Mouse (Mus musculus) mouse embryonic stem cell (cell line): ENCODE data around the gene Fam227a.

Source experiments
- in situ Hi-C, 2 experiments: fragments of 300-500 bp; cut with MboI; formaldehyde crosslinking; loops; 1 replicate in 1 of 2; 3 replicates in 1 of 2; pipeline ENCODE4 v1.14.3; 2019 to 2020; ENCODE audit warnings: low sequenced_read_pairs in 2 of 2, low pct_unique_long_range_greater_than_20kb in 1 of 2, mixed read lengths in 1 of 2; ENCODE audit not compliant: unreplicated experiment in 1 of 2

Gene Fam227a

DNA sequence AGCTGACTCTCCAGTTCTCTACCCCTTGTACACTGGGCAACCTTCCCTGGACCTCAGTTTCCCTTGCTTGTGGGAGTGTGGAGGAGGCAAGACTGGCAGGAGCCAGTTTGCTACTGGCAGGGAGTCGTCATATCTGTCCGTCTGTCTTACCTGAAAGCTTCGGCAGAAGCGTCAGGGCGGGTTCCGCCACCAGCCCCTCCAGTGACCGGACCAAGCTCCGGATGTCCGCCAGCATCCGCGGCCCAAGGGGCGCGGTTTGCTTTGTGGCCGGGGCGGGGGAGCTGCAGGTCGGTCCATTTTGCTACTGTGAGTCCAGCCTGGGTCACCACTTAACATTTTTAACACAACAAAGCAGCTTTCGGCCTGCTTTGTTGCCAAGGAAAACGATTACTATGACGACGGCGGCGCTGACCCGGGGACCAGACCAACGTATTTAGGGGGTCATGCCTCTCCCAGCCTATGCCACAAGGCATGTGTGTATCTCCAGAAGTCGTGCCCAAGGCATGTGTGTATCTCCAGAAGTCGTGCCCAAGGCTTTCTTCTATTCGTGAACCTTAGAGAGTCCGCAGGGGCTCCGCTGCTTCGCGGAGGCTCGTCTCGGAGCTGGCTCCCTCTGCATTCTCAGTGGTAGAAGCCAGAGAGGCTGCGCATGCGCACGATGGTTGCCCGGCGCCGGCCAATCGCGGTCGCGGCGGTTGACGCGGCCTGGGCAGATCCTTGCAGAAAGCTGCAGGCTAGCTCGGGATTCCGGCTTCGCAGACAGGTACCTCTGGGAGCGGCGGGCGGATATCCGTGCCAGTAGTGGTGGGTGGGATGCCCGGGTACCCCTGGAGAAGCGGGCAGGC lies at the start of gene Fam227a, which contains the start of gene Cby1:
Gene Fam227a (minus strand): TSS at position 426 of the 845 bp plus-strand sequence.
Gene Cby1 (plus strand): TSS at position 669 of the 845 bp plus-strand sequence.
- in situ Hi-C loops = no loop called here

DNA sequence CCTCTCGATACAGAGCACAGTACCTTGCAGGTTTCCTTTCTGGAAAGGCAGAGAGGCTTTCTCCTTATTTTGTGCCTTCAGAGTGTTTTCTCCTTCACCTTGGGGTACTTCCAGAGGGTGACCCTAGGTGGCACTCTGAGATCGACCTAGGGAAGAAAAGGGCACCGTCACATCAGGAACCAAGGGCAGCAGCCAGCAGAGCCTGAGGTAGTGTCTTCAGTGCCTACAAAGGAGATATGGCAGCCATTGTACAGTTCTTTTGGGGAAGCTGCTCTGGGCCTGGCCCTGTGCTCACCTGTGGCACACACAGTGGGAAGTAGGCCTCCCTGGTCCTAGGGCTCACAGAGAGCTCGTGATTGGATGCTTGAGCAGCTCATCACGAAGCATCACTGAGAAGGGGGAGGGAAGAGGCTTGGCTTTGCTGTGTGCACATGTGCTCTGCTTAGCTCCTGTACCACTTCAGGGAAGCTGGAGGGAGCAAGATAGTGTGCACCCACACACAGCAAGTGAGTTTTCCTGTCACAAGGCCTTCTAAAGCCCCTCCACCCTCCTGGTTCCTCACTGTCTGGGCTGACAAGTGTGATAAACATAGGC lies 49.6 kb upstream of the Fam227a start:
- in situ Hi-C loops = no loop called here

- in situ Hi-C loops = no loop called here
These were observed 48.0 kb upstream of the Fam227a start for GRCm38 (mm10) chr15:79706603-79707214.

DNA sequence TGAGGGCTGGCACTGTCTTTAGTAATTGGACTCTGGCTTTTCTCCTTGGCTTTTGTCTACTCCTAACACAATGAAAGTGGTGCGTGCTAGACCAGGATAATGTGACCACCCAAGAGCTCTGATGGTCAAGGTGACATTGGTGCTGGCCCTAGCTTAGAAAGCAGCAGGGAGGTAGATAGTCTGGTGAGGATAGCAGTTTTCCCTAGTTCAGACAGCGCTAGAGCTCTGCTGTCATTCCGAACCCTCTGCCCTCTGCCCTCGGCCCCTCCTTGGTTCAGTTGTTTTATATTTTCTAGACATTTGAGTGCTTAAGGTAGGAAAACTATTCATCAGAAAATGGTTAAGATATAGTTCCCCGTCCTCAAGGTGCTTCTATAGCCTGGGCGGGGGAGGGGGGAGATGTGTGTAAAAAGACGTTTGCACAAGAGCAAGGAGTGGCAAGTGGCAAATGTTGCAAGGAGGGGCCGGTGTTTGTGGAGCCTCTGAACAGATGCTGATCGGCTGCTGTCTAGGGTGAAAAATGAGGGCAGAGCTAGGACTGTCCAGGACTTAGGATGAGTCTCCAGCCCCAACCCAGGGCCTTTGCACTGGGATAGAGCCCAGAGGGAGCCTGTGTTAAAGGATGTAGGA lies 38.9 kb upstream of the Fam227a start:
- in situ Hi-C loops = no loop called here

DNA sequence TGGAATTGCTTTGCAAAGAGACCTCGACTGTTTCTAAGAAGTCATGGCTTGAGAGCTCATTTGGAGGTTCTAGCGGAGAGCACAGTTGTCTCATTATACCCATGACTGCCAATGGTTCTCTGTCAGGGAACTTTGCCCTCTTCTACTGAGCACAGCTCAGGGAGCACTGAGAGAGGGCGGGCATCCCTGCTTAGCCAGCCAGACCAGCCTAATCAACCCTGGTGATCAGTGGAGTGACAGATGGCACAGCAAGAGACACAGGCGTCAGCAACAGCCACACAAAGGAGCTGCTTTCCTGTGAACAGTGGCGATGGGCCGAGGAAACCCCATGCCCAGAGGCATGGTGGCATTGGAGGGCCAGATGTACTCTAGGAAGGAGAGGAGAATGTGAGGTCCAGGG lies 38.3 kb upstream of the Fam227a start:
- in situ Hi-C loops = no loop called here

- in situ Hi-C loops = no loop called here
These were observed 37.8 kb upstream of the Fam227a start for GRCm38 (mm10) chr15:79696508-79696907.

DNA sequence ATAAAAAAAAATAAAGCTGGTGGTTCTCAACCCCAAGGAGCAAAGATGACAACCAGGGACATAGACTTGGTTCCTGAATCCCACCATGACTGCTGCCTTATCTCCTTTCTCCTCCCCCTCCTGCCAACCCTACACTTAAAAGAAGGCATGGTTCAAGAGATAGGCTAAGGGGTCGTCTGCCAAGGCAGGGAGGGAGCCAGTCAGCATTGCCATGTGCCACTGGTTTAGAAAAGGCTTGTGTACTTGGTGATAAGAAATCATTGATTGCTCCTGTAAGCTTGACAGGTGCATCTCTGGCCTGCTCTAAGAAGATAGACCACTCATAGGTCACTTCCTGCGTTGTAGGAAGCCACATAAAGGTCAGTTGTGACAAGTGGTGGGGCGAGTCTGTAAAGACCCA lies 36.8 kb upstream of the Fam227a start:
- in situ Hi-C loops = no loop called here

- in situ Hi-C loops = no loop called here
These were observed 35.8 kb upstream of the Fam227a start for GRCm38 (mm10) chr15:79694512-79694911.

GRCm38 (mm10) chr15:79693740-79694139 lies 35.0 kb upstream of the Fam227a start:
- in situ Hi-C loops = no loop called here

DNA sequence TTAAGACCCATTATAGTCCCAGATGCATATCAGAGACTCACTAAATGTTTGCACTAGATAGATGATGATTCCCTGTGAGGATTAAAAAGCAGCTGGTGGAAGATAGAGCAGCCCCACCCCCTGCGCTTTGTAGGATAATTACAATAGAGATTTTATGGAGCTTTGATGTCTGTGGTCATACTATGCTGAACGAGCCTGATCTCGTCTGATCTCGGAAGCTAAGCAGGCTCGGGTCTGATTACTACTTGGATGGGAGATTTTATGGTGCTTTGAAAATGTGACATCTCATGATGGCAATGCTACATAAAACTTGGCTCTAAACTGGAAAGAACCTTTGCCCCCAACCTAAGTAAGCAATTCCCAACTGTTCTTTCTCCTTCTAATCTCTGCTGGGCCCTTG lies 33.6 kb upstream of the Fam227a start:
- in situ Hi-C loops = no loop called here

GRCm38 (mm10) chr15:79691023-79691508 lies 32.3 kb upstream of the Fam227a start:
- in situ Hi-C loops = no loop called here

- in situ Hi-C loops = no loop called here
These were observed 31.8 kb upstream of the Fam227a start, which contains the start of gene Gtpbp1 for GRCm38 (mm10) chr15:79690426-79691022. Gene Gtpbp1, plus strand, starts transcription at chr15:79690845.

DNA sequence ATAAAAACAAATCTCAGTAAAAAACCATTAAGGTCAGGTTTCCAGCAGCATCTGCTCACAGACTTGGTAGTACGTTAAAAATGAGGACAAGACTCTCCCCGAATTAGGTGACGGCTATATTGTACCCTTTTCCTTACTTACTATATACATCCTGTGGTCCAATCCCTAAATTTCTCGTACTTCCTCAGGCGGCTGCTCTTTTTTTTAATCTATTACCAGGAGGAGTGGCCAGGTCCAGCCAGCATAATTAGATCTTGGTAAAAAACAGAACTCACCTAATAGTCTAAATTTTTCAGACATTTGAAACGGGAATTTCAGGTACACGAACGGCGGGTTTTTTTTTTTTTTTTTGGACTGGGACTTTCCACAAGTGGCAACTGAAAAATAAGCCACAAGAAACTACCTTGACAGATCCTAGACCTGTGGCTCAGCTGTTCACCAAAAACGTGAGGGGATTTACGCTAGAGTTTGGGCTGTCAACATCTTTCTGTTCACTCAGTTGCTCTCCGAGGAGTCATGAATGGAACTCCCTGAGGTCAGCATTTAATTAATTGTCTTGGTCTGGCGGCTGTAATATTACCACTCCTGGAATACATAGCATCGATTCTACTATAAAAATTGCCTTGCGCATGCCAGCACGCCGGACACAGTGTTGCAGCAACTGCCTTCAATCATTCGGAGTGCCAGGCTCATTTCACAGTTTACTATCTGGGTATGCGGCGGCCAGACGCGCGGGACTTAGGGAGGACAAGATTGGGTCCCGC lies 31.1 kb upstream of the Fam227a start:
- in situ Hi-C loops = no loop called here

DNA sequence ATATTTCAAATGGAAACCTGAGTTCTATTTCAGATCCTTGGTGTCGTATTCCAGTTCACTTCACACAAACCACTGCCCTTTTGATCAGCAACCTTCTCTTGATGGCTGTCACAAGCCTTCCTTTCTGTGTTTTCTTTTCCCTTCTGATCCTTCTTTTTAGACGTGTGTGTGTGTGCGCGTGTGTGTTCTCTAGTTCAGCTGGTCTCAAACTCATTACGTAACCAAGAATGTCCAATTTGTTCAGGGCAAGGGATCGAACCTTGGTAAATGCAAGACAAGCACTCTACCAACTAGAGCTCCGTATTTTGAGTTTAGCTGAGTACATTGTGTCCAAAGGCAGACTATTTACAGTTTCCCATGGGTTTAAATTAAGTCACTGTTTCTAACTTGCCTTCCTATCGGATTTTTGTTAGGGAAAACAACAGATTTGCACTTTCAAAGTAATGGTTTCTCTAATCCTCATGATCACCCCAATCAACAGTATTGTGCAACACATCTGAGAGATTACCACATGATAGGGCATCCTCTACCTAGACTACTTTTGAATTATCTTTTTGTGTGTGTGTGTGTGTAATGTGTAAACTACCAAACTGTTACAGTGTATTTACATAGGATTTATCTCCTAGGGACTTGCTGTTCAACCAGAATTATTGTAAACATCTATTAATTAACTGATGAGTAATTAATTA lies 29.7 kb upstream of the Fam227a start:
- in situ Hi-C loops = no loop called here

GRCm38 (mm10) chr15:79687646-79688267 lies 29.0 kb upstream of the Fam227a start, which contains the start of gene Josd1:
Gene Josd1, minus strand, starts transcription at chr15:79687919.
- in situ Hi-C loops = no loop called here

- in situ Hi-C loops = no loop called here
These were observed 28.4 kb upstream of the Fam227a start for GRCm38 (mm10) chr15:79687175-79687574.
